Mouse (Mus musculus) brain, embryonic 14.5 days (tissue): ENCODE measurements around the gene Snd1.

Source experiments
- CTCF ChIP-seq: fragments of 200-500 bp; IDR thresholded peaks from 2 replicates; pipeline ENCODE4 v1.5.1; 2012; ENCODE audit warnings: inconsistent platforms, mild to moderate bottlenecking, moderate library complexity, borderline replicate concordance; ENCODE audit not compliant: insufficient read depth, insufficient read length; ENCODE audit errors: extremely low read depth
- POLR2A ChIP-seq: fragments of 200-500 bp; IDR thresholded peaks from 2 replicates; pipeline ENCODE4 v1.6.1; 2012; ENCODE audit warnings: mild to moderate bottlenecking, inconsistent platforms, borderline replicate concordance; ENCODE audit not compliant: poor library complexity, insufficient read depth, insufficient read length, severe bottlenecking; ENCODE audit errors: extremely low read depth

DNA sequence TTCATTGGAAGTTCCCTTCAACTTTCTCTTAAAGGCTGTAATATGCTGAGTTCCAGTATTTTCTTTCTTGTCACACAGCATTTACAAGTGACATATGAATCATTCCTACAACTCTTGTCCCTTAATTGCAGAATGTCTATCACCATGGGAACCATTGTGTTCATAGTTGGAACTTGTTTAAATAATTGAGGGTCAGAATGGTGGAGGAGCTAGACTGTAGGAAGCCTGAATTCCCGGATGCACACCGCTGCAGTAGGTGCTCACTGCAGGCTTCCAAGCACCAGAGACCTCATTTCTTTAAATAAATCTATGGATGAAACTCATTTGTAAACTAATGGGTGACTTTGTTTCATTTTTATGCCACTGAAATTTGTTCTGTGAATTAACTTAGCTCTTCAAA is 154.9 kb downstream of the Snd1 start:
- TF ChIP-seq POLR2A (no peak), CTCF (no peak)
